Mouse (Mus musculus): ENCODE results near the gene Myh7. TPM values are rescaled to one million over a fixed set of nuclear protein-coding genes. Genes with fewer than 3 reads are reported as not detected.
"Not testable (repeated sequence)": the region's sequence is repeated elsewhere in the genome, so short reads cannot be mapped to it uniquely, and the experiment has no call there.

Myh7 gene
- total RNA-seq, 4 experiments from 2014 or later: 6.0 to 10.0 (median 7.8) TPM

- no peak for DNase-seq (ENCODE audit: low spot score in 2 of 2)
Measured at GRCm38 (mm10) chr14:54968344-54968743, 26.1 kb downstream of the Myh7 start.

- DNase-seq (ENCODE audit: low spot score in 2 of 2): no peak
Measured at GRCm38 (mm10) chr14:54967874-54968273, 26.6 kb downstream of the Myh7 start.

GRCm38 (mm10) chr14:54966320-54966977 lies 28.0 kb downstream of the Myh7 start, which contains the start of gene Myh6:
Gene Myh6, minus strand, starts transcription at chr14:54966927.
- DNase-seq (ENCODE audit: low spot score in 2 of 2): no peak

GRCm38 (mm10) chr14:54965631-54966030 lies 28.8 kb downstream of the Myh7 start:
- no peak for DNase-seq (ENCODE audit: low spot score in 2 of 2)

GRCm38 (mm10) chr14:54965044-54965443 lies 29.4 kb downstream of the Myh7 start:
- DNase-seq (ENCODE audit: low spot score in 2 of 2): no peak

GRCm38 (mm10) chr14:54963727-54964126 lies 30.7 kb downstream of the Myh7 start:
- no peak for DNase-seq (ENCODE audit: low spot score in 2 of 2)

GRCm38 (mm10) chr14:54962714-54963113 lies 31.7 kb downstream of the Myh7 start:
- DNase-seq (ENCODE audit: low spot score in 2 of 2): no peak

GRCm38 (mm10) chr14:54961487-54961886 lies 32.9 kb downstream of the Myh7 start:
- no peak for DNase-seq (ENCODE audit: low spot score in 2 of 2)

- peak; percentile 40 to 52 for DNase-seq (ENCODE audit: low spot score in 2 of 2)
Measured at GRCm38 (mm10) chr14:54960769-54961168, 33.7 kb downstream of the Myh7 start.

GRCm38 (mm10) chr14:54959853-54960613 lies 34.4 kb downstream of the Myh7 start:
- DNase-seq (ENCODE audit: low spot score in 2 of 2): not testable (repeated sequence)

- no peak for DNase-seq (ENCODE audit: low spot score in 2 of 2)
Measured at GRCm38 (mm10) chr14:54959197-54959596, 35.2 kb downstream of the Myh7 start.

GRCm38 (mm10) chr14:54958503-54958902 lies 35.9 kb downstream of the Myh7 start:
- DNase-seq (ENCODE audit: low spot score in 2 of 2): no peak

- DNase-seq (ENCODE audit: low spot score in 2 of 2): no peak
Measured at GRCm38 (mm10) chr14:54956533-54956932, 37.9 kb downstream of the Myh7 start.

GRCm38 (mm10) chr14:54955481-54955880 lies 38.9 kb downstream of the Myh7 start:
- no peak for DNase-seq (ENCODE audit: low spot score in 2 of 2)

- DNase-seq (ENCODE audit: low spot score in 2 of 2): no peak
Measured at GRCm38 (mm10) chr14:54954474-54954873, 40.0 kb downstream of the Myh7 start.

GRCm38 (mm10) chr14:54953664-54954206 lies 40.7 kb downstream of the Myh7 start:
- DNase-seq (ENCODE audit: low spot score in 2 of 2): no peak

- DNase-seq (ENCODE audit: low spot score in 2 of 2): no peak
Measured at GRCm38 (mm10) chr14:54951587-54951986, 42.8 kb downstream of the Myh7 start.

GRCm38 (mm10) chr14:54950493-54950892 lies 43.9 kb downstream of the Myh7 start:
- no peak for DNase-seq (ENCODE audit: low spot score in 2 of 2)

GRCm38 (mm10) chr14:54948781-54949180 lies 45.6 kb downstream of the Myh7 start:
- DNase-seq (ENCODE audit: low spot score in 2 of 2): no peak

GRCm38 (mm10) chr14:54947008-54947407 lies 47.4 kb downstream of the Myh7 start:
- DNase-seq (ENCODE audit: low spot score in 2 of 2): not testable (repeated sequence)

- DNase-seq (ENCODE audit: low spot score in 2 of 2): no peak
Measured at GRCm38 (mm10) chr14:54945975-54946704, 48.3 kb downstream of the Myh7 start.

- DNase-seq (ENCODE audit: low spot score in 2 of 2): no peak
Measured at GRCm38 (mm10) chr14:54944939-54945338, 49.5 kb downstream of the Myh7 start.

All from layer of hippocampus, adult 8-10 months (tissue).